Mouse (Mus musculus) C2C12 (cell line): Measurements from ENCODE around the gene Bcas3. TPM values are rescaled to one million over a fixed set of nuclear protein-coding genes. Genes with fewer than 3 reads are reported as not detected.

Experiments
- H3K27me3 ChIP-seq: one replicate; pipeline ENCODE4 v1.6.1; 2011; ENCODE audit not compliant: control insufficient read depth, insufficient read depth, insufficient read length
- H3K36me3 ChIP-seq: one replicate; pipeline ENCODE4 v1.6.1; 2011; ENCODE audit not compliant: control insufficient read depth, insufficient read depth
- H3K4me3 ChIP-seq: one replicate; pipeline ENCODE4 v1.5.1; 2011; ENCODE audit warnings: mild to moderate bottlenecking, control low read depth; ENCODE audit not compliant: poor library complexity, insufficient read depth, severe bottlenecking
- H3K79me2 ChIP-seq: one replicate; pipeline ENCODE4 v1.6.1; 2011; ENCODE audit not compliant: control insufficient read depth, insufficient read depth
- H3K79me3 ChIP-seq: one replicate; pipeline ENCODE4 v1.6.1; 2011; ENCODE audit warnings: low read depth, control low read depth
- H3ac ChIP-seq: one replicate; pipeline ENCODE3; 2011; ENCODE audit warnings: low read depth; ENCODE audit not compliant: control insufficient read depth, insufficient read length
- CEBPB ChIP-seq: IDR thresholded peaks from one replicate; pipeline ENCODE4 v1.6.1; 2011; ENCODE audit warnings: low read depth, mild to moderate bottlenecking, control low read depth, moderate library complexity
- CTCF ChIP-seq: IDR thresholded peaks from one replicate; pipeline ENCODE4 v1.5.1; 2011; ENCODE audit not compliant: control insufficient read depth, insufficient read depth, insufficient read length
- FOSL1 ChIP-seq: IDR thresholded peaks from one replicate; pipeline ENCODE4 v1.8.0; 2011; ENCODE audit warnings: mild to moderate bottlenecking, low read length; ENCODE audit not compliant: poor library complexity, insufficient read depth, severe bottlenecking
- MAX ChIP-seq: IDR thresholded peaks from one replicate; pipeline ENCODE4 v1.6.1; 2011; ENCODE audit warnings: mild to moderate bottlenecking, control low read depth
- MYOD1 ChIP-seq: IDR thresholded peaks from one replicate; pipeline ENCODE4 v1.6.1; 2011; ENCODE audit warnings: low read depth; ENCODE audit not compliant: control insufficient read depth, insufficient read length
- MYOG ChIP-seq: IDR thresholded peaks from one replicate; pipeline ENCODE4 v1.6.1; 2011; ENCODE audit not compliant: control insufficient read depth, insufficient read length; ENCODE audit errors: extremely low read depth
- USF1 ChIP-seq: IDR thresholded peaks from one replicate; pipeline ENCODE4 v1.6.1; 2011; ENCODE audit warnings: low read depth, mild to moderate bottlenecking, control low read depth, moderate library complexity
- microRNA-seq: library from miRNA; unstranded; fragments of <30 nt; microRNA quantifications from one replicate; pipeline ENCODE4, GENCODE M21; 2019; ENCODE audit warnings: borderline microRNAs expressed
- polyA plus RNA-seq: library from polyadenylated mRNA; unstranded; fragments of >200 nt; fragmentation: generic; extraction: Trizol; gene quantifications from one replicate; pipeline ENCODE4 v1.2.1, GENCODE M21; 2012; ENCODE audit warnings: missing spikeins

Bcas3 gene
- polyA plus RNA-seq, 1 experiment = 11.1 TPM

DNA sequence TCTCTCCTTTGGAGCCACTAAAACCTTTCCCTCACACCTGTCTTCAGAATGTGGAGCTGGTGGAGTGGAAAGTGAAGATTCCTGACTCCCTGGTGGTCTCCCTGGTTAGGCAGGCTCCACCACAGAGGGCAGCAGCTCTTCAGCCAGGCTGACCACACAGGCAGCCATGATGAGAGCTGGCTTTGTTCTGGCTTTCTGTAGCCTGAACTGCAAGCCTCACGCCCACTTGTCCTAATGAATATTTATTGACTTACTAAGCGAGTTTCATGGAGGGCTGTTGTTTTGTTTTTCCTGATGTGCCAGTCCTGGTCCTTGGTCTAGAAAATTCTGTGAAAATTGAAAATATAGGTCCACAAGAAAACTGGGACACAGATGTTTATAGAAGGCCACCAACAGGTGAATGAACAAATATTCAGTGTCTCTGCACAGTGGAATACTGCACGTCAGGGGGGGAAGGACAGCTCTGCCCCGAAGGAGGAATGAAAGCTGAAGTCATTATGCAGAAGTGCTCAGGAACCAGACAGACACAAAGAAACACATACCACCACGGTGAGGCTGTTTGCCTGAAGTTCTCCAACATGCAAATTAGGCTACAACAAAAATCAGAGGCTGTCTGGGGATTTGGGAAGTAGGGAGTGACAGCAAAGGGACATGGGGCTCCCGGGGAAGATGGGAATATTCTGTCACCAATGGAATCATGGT, 505.2 kb downstream of the Bcas3 start:
- Histone ChIP-seq H3K27me3 (no peaks in the 10 kb centered on the region), H3K4me3 (no peak overlapping the region), H3ac (no peak overlapping the region), H3K79me2 (no peaks in the 10 kb centered on the region), H3K79me3 (no peaks in the 10 kb centered on the region), H3K36me3 (no peaks in the 10 kb centered on the region)
- no peak for TF ChIP-seq MAX
- no peak for TF ChIP-seq CTCF

DNA sequence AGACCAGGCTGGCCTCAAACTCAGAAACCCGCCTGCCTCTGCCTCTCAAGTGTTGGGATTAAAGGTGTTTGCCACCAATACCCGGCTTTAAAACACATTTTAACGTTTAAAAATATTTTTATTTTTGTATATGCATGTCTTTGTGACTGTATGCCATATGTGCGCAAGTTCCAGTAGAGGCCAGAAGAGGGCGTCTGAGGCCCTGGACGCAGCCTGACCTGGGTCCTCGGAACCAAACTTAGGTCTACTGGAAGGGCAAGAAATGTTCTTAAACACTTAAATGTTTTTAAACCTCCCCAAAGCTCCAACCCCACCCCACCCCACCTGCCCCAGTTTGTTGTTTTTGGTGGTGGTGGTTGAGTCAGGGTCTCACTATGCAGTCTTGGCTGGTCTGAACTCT, 511.4 kb downstream of the Bcas3 start:
- no peaks in the 10 kb centered on the region for H3K36me3 ChIP-seq
- TF ChIP-seq CTCF (no peak), USF1 (no peak), MAX (no peak), MYOG (no peak), MYOD1 (no peak), FOSL1 (no peak), CEBPB (no peak)

More for the DNA sequence above, 511.4 kb downstream of the Bcas3 start:
- Histone ChIP-seq H3K79me2 (no peaks in the 10 kb centered on the region), H3ac (no peak overlapping the region), H3K4me3 (no peak overlapping the region), H3K79me3 (no peaks in the 10 kb centered on the region), H3K27me3 (peaks cover 4% of the 10 kb centered on the region)

Small RNAs within 50 kb of the gene (microRNA-seq; reads per million reads assigned to microRNA genes)
- gene Mir5110 = not detected

Other genes with a start within 250 kb of the Bcas3 start
- gene Usp32, start 213.0 kb upstream of the Bcas3 start, polyA plus RNA-seq = 2.9 TPM
- gene 1700125H20Rik, start 182.8 kb upstream of the Bcas3 start, polyA plus RNA-seq = not detected
- gene Appbp2, start 118.0 kb upstream of the Bcas3 start, polyA plus RNA-seq = 8.7 TPM
- gene Ppm1d, start 41.9 kb upstream of the Bcas3 start, polyA plus RNA-seq = 7.5 TPM